Mouse (Mus musculus): ENCODE results near the gene Rac2. TPM values are rescaled to one million over a fixed set of nuclear protein-coding genes. Genes with fewer than 3 reads are reported as not detected.

Gene Rac2
- total RNA-seq, 1 experiment: 2.9 TPM

- in situ Hi-C loops (cut with MboI; ENCODE audit: low sequenced_read_pairs in 2 of 2, unreplicated experiment in 2 of 2): no loop called here
- Histone ChIP-seq H3K4me3 (ENCODE audit: insufficient read depth in 1 of 2, low read depth in 1 of 2, low read length in 2 of 2, poor library complexity in 1 of 2, severe bottlenecking in 1 of 2) (no peak overlapping the region), H3K9me3 (ENCODE audit: control insufficient read depth, insufficient read depth, low read depth, low read length) (no peaks in the 10 kb centered on the region), H3K27ac (ENCODE audit: insufficient read depth, low read depth, low read length, poor library complexity, severe bottlenecking) (no peak overlapping the region), H3K9ac (ENCODE audit: insufficient read depth, low read depth, low read length, poor library complexity, severe bottlenecking) (no peak overlapping the region), H3K4me1 (ENCODE audit: control insufficient read depth in 2 of 2, insufficient read depth in 2 of 2, low read length in 2 of 2, poor library complexity in 1 of 2) (peaks cover 0 to 7% of the 10 kb centered on the region in 2 experiments; a peak in 1 of 4 replicates), H3K36me3 (ENCODE audit: control insufficient read depth, insufficient read depth, low read length, poor library complexity, severe bottlenecking) (no peaks in the 10 kb centered on the region)
- no peak for DNase-seq (ENCODE audit: low read depth, low spot score)
- TF ChIP-seq ZC3H11A (IDR thresholded peaks at IDR 0.05; ENCODE audit: borderline replicate concordance, low read depth, low read length) (no peak), MAFK (IDR thresholded peaks at IDR 0.05; ENCODE audit: insufficient read depth, low read depth, low read length) (no peak), HCFC1 (IDR thresholded peaks at IDR 0.05; ENCODE audit: borderline replicate concordance, insufficient read depth, low read length) (no peak), CHD2 (IDR thresholded peaks at IDR 0.05; ENCODE audit: low read depth, low read length) (no peak), ZNF384 (IDR thresholded peaks at IDR 0.05; ENCODE audit: low read depth, low read length) (no peak)
Measured at GRCm38 (mm10) chr15:78530141-78530540, 42.4 kb downstream of the Rac2 start.

DNA sequence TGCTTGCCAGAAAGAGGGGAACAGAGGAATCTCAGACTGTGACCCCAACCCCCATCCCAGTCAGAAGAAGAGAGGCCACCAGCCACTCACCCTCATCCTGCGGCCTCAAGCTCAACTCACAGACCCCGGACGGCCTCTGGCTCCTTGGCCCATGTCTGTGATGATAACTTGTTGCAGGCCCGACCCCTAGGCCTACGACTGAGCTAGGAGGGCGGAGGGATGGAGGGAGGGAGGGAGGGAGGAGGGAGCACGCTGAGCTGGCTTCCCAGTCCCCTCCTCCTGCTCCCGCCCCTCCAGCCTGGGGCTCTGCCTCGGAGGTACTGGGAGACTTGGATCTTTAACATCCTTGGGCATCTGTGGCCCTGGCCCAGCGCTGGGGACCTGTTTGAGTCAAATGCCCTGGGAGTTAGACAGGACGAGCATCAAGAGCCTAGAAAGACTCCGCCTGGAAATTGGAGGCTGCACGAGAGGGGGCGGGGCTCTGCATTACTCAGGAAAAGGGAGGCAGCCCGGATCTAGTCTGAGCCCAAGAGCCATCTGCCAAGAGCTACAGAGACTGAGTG, 43.1 kb downstream of the Rac2 start:
- in situ Hi-C loops (cut with MboI; ENCODE audit: low sequenced_read_pairs in 2 of 2, unreplicated experiment in 2 of 2): no loop called here

GRCm38 (mm10) chr15:78528726-78529411, 43.7 kb downstream of the Rac2 start:
- DNase-seq (ENCODE audit: low read depth, low spot score): no peak
- peaks cover 0 to 7% of the 10 kb centered on the region in 2 experiments; a peak in 1 of 4 replicates for H3K4me1 ChIP-seq (ENCODE audit: control insufficient read depth in 2 of 2, insufficient read depth in 2 of 2, low read length in 2 of 2, poor library complexity in 1 of 2)
- no peaks in the 10 kb centered on the region for H3K36me3 ChIP-seq (ENCODE audit: control insufficient read depth, insufficient read depth, low read length, poor library complexity, severe bottlenecking)
- no peaks in the 10 kb centered on the region for H3K9me3 ChIP-seq (ENCODE audit: control insufficient read depth, insufficient read depth, low read depth, low read length)
- H3K4me3 ChIP-seq (ENCODE audit: insufficient read depth in 1 of 2, low read depth in 1 of 2, low read length in 2 of 2, poor library complexity in 1 of 2, severe bottlenecking in 1 of 2): no peak overlapping the region
- H3K27ac ChIP-seq (ENCODE audit: insufficient read depth, low read depth, low read length, poor library complexity, severe bottlenecking): no peak overlapping the region
- no peak for TF ChIP-seq HCFC1 (IDR thresholded peaks at IDR 0.05; ENCODE audit: borderline replicate concordance, insufficient read depth, low read length)
- in situ Hi-C loops (cut with MboI; ENCODE audit: low sequenced_read_pairs in 2 of 2, unreplicated experiment in 2 of 2): no loop called here
- no peak overlapping the region for H3K9ac ChIP-seq (ENCODE audit: insufficient read depth, low read depth, low read length, poor library complexity, severe bottlenecking)

More for the DNA sequence above, 43.1 kb downstream of the Rac2 start:
- H3K9ac ChIP-seq (ENCODE audit: insufficient read depth, low read depth, low read length, poor library complexity, severe bottlenecking): no peak overlapping the region
- TF ChIP-seq MAFK (IDR thresholded peaks at IDR 0.05; ENCODE audit: insufficient read depth, low read depth, low read length) (no peak), ZNF384 (IDR thresholded peaks at IDR 0.05; ENCODE audit: low read depth, low read length) (no peak), CHD2 (IDR thresholded peaks at IDR 0.05; ENCODE audit: low read depth, low read length) (no peak), HCFC1 (IDR thresholded peaks at IDR 0.05; ENCODE audit: borderline replicate concordance, insufficient read depth, low read length) (no peak), ZC3H11A (IDR thresholded peaks at IDR 0.05; ENCODE audit: borderline replicate concordance, low read depth, low read length) (no peak)
- no peaks in the 10 kb centered on the region for H3K36me3 ChIP-seq (ENCODE audit: control insufficient read depth, insufficient read depth, low read length, poor library complexity, severe bottlenecking)
- no peak overlapping the region for H3K27ac ChIP-seq (ENCODE audit: insufficient read depth, low read depth, low read length, poor library complexity, severe bottlenecking)
- H3K4me1 ChIP-seq (ENCODE audit: control insufficient read depth in 2 of 2, insufficient read depth in 2 of 2, low read length in 2 of 2, poor library complexity in 1 of 2): peaks cover 0 to 7% of the 10 kb centered on the region in 2 experiments; a peak in 1 of 4 replicates
- no peak for DNase-seq (ENCODE audit: low read depth, low spot score)
- no peaks in the 10 kb centered on the region for H3K9me3 ChIP-seq (ENCODE audit: control insufficient read depth, insufficient read depth, low read depth, low read length)
- H3K4me3 ChIP-seq (ENCODE audit: insufficient read depth in 1 of 2, low read depth in 1 of 2, low read length in 2 of 2, poor library complexity in 1 of 2, severe bottlenecking in 1 of 2): peak overlapping the region in 1 of 2 experiments; percentile 30; a peak in 1 of 4 replicates

GRCm38 (mm10) chr15:78527973-78528372, 44.6 kb downstream of the Rac2 start:
- Histone ChIP-seq H3K9ac (ENCODE audit: insufficient read depth, low read depth, low read length, poor library complexity, severe bottlenecking) (no peak overlapping the region), H3K4me1 (ENCODE audit: control insufficient read depth in 2 of 2, insufficient read depth in 2 of 2, low read length in 2 of 2, poor library complexity in 1 of 2) (peaks cover 0 to 7% of the 10 kb centered on the region in 2 experiments; a peak in 1 of 4 replicates), H3K27ac (ENCODE audit: insufficient read depth, low read depth, low read length, poor library complexity, severe bottlenecking) (no peak overlapping the region), H3K36me3 (ENCODE audit: control insufficient read depth, insufficient read depth, low read length, poor library complexity, severe bottlenecking) (no peaks in the 10 kb centered on the region), H3K9me3 (ENCODE audit: control insufficient read depth, insufficient read depth, low read depth, low read length) (no peaks in the 10 kb centered on the region), H3K4me3 (ENCODE audit: insufficient read depth in 1 of 2, low read depth in 1 of 2, low read length in 2 of 2, poor library complexity in 1 of 2, severe bottlenecking in 1 of 2) (no peak overlapping the region)
- no peak for DNase-seq (ENCODE audit: low read depth, low spot score)
- in situ Hi-C loops (cut with MboI; ENCODE audit: low sequenced_read_pairs in 2 of 2, unreplicated experiment in 2 of 2): no loop called here
- TF ChIP-seq CHD2 (IDR thresholded peaks at IDR 0.05; ENCODE audit: low read depth, low read length): no peak
- TF ChIP-seq ZC3H11A (IDR thresholded peaks at IDR 0.05; ENCODE audit: borderline replicate concordance, low read depth, low read length): no peak
- TF ChIP-seq HCFC1 (IDR thresholded peaks at IDR 0.05; ENCODE audit: borderline replicate concordance, insufficient read depth, low read length): no peak
- no peak for TF ChIP-seq MAFK (IDR thresholded peaks at IDR 0.05; ENCODE audit: insufficient read depth, low read depth, low read length)
- TF ChIP-seq ZNF384 (IDR thresholded peaks at IDR 0.05; ENCODE audit: low read depth, low read length): no peak
